Comparison of ENCODE assay signal across 24 mouse cellular contexts in genomic region chr2:92061337-92061736, GRCm38 (mm10). TPM values are rescaled to one million over a fixed set of nuclear protein-coding genes. Genes with fewer than 3 reads are reported as not detected.
A peak's percentile ranks its signal among the peaks of the same experiment; 100 is the strongest.
DNase-seq lines count a peak whose midpoint lies in the region; ATAC-seq and TF ChIP-seq lines count a peak whose summit lies in the region.
"Had no signal": no experiment of that assay in that cellular context is flagged by ENCODE, and none has a peak within 500 bp of the region (broad histone marks: within the 10 kb centered on the region; RNA-seq: fewer than 3 reads in every experiment).

No protein-coding gene starts in this region.

- H3K9me3 ChIP-seq in intestine, embryonic 15.5 days, result no peaks in the 10 kb centered on the region
- H3K9me3 ChIP-seq: embryonic facial prominence, embryonic 13.5 days; embryonic facial prominence, embryonic 15.5 days; forebrain, embryonic 10.5 days; forebrain, embryonic 13.5 days had no signal

- no peak for TF ChIP-seq POLR2A in brain, embryonic 14.5 days (IDR thresholded peaks at IDR 0.05; ENCODE audit: borderline replicate concordance, extremely low read depth, insufficient read depth, insufficient read length, poor library complexity, severe bottlenecking)

- no peak overlapping the region for H3K4me2 ChIP-seq in intestine, embryonic 15.5 days (replicated peaks)
- H3K4me2 ChIP-seq: embryonic facial prominence, embryonic 13.5 days; embryonic facial prominence, embryonic 15.5 days; forebrain, embryonic 13.5 days had no signal

- TF ChIP-seq CTCF in layer of hippocampus, adult 2 months (conservative IDR thresholded peaks at IDR 0.05), result no peak
- no peak for TF ChIP-seq CTCF in brain, embryonic 14.5 days (IDR thresholded peaks at IDR 0.05; ENCODE audit: borderline replicate concordance, extremely low read depth, insufficient read depth, insufficient read length)

- peak; percentile 21 for DNase-seq in layer of hippocampus, adult 11-12 months (ENCODE audit: low spot score)
- no peak for DNase-seq in layer of hippocampus, postnatal 25 days (ENCODE audit: extremely low spot score in 1 of 2, low spot score in 1 of 2)
- peak in 1 of 2 experiments; percentile 45 for DNase-seq in layer of hippocampus, adult 2 months (ENCODE audit: low spot score in 2 of 2)
- no peak for DNase-seq in layer of hippocampus, adult 8-10 months (ENCODE audit: low spot score in 2 of 2)
- DNase-seq in brain, embryonic 14.5 days (ENCODE audit: low read depth), result peak; percentile 36
- peak; percentile 36 for DNase-seq in layer of hippocampus, adult 9-11 months
- no peak for DNase-seq in right cerebral cortex, postnatal 36 days (ENCODE audit: low spot score in 2 of 2)
- DNase-seq: adrenal gland, adult 2 months; adrenal gland, postnatal 10 days; adrenal gland, postnatal 25 days; cerebellum, adult 11 months; cerebellum, adult 18-20 months; cerebellum, adult 8-10 months; cerebellum, adult 9-11 months; cerebellum, postnatal 14 days; cerebellum, postnatal 36 days; embryo, embryonic 11 days had no signal

- 77% methylated on average over 5 of the region's 5 CpGs for WGBS in intestine, embryonic 15.5 days

- H3K27ac ChIP-seq in layer of hippocampus, adult 2 months, result peak overlapping the region; percentile 96; the same call in 1 of the 2 replicates
- H3K27ac ChIP-seq in intestine, embryonic 15.5 days, result no peak overlapping the region
- H3K27ac ChIP-seq: embryonic facial prominence, embryonic 13.5 days; embryonic facial prominence, embryonic 15.5 days; forebrain, embryonic 10.5 days; forebrain, embryonic 13.5 days had no signal

- H3K36me3 ChIP-seq in intestine, embryonic 15.5 days, result no peaks in the 10 kb centered on the region
- H3K36me3 ChIP-seq: embryonic facial prominence, embryonic 13.5 days; embryonic facial prominence, embryonic 15.5 days; forebrain, embryonic 10.5 days had no signal

- no peak for ATAC-seq in intestine, embryonic 15.5 days
- ATAC-seq: forebrain, embryonic 13.5 days; forebrain, embryonic 16.5 days had no signal

- H3K4me3 ChIP-seq in layer of hippocampus, adult 2 months, result no peak overlapping the region
- no peak overlapping the region for H3K4me3 ChIP-seq in intestine, embryonic 15.5 days (replicated peaks)
- H3K4me3 ChIP-seq: embryonic facial prominence, embryonic 13.5 days; embryonic facial prominence, embryonic 15.5 days; erythroblast, embryonic 14.5 days; forebrain, embryonic 10.5 days; forebrain, embryonic 13.5 days had no signal

- H3K9ac ChIP-seq in intestine, embryonic 15.5 days, result no peak overlapping the region
- H3K9ac ChIP-seq: embryonic facial prominence, embryonic 13.5 days; embryonic facial prominence, embryonic 15.5 days; forebrain, embryonic 13.5 days had no signal

- H3K4me1 ChIP-seq in intestine, embryonic 15.5 days (replicated peaks), result peaks cover 17% of the 10 kb centered on the region; the same call in 1 of the 2 replicates

- peaks cover 14% of the 10 kb centered on the region for H3K27me3 ChIP-seq in intestine, embryonic 15.5 days (replicated peaks)

RNA-seq across cellular contexts. Expression of gene Phf21a, which starts 31.6 kb away (rescaled TPM):
- 100 to 1,000 TPM in 1 of 2 experiments, 10 to 100 TPM in 1; 97.9 to 104 TPM for total RNA-seq in layer of hippocampus, postnatal 25 days (2021)
- 100 to 1,000 TPM; 160 to 162 TPM for total RNA-seq in layer of hippocampus, adult 2 months (2021)
- total RNA-seq in layer of hippocampus, adult 8-10 months (2022), result 100 to 1,000 TPM; 139 to 167 (median 156) TPM
- polyA plus RNA-seq in brain, embryonic 14.5 days (2012; rRNA removed), result 77.6 and 104 TPM in 2 replicates
- polyA plus RNA-seq in intestine, embryonic 15.5 days (2015; fragmentation: Nextera tagmentation; extraction: Ambion mirVana), result 18.1 and 19.1 TPM in 2 replicates

RNA-seq across cellular contexts. Expression of gene Creb3l1, which starts 37.0 kb away (rescaled TPM):
- total RNA-seq in layer of hippocampus, postnatal 25 days (2021), result 1 to 10 TPM; 4.0 to 4.6 TPM
- total RNA-seq in layer of hippocampus, adult 2 months (2021), result 1 to 10 TPM; 3.2 to 3.6 TPM
- total RNA-seq in layer of hippocampus, adult 8-10 months (2022), result 1 to 10 TPM; 2.5 to 2.8 (median 2.7) TPM
- polyA plus RNA-seq in brain, embryonic 14.5 days (2012; rRNA removed), result 1.4 and 4.7 TPM in 2 replicates
- 16.8 and 18.7 TPM in 2 replicates for polyA plus RNA-seq in intestine, embryonic 15.5 days (2015; fragmentation: Nextera tagmentation; extraction: Ambion mirVana)

Comparison
In these comparisons a context has a peak if more than half of its experiments do, and no peak if none do; other contexts are left out.
1. DNase-seq: peak in layer of hippocampus, adult 11-12 months (single experiment), brain, embryonic 14.5 days (single experiment) and layer of hippocampus, adult 9-11 months (single experiment); none in layer of hippocampus, postnatal 25 days (0 of 2), layer of hippocampus, adult 8-10 months (0 of 2) and right cerebral cortex, postnatal 36 days (0 of 2).